Mouse (Mus musculus) spleen, postnatal 14 days (tissue): ENCODE measurements at regions not wholly inside any gene's neighbourhood (a gene's known extent, or its start where the extent isn't known, plus 50 kb on each side); places are given as distances from the start of the nearest gene placed in this dataset.
A peak's percentile ranks its signal among the peaks of the same experiment; 100 is the strongest.

Experiments
- DNase-seq, 2 experiments: peaks; one replicate each; pipeline ENCODE4 v3.0.0; 2021 to 2022; ENCODE audit warnings: low spot score in 2 of 2

GRCm38 (mm10) chr9:61757806-61758205 lies 156.5 kb downstream of the Rplp1 start:
- no peak for DNase-seq

GRCm38 (mm10) chr9:61756801-61757342 lies 157.5 kb downstream of the Rplp1 start:
- DNase-seq: no peak

DNA sequence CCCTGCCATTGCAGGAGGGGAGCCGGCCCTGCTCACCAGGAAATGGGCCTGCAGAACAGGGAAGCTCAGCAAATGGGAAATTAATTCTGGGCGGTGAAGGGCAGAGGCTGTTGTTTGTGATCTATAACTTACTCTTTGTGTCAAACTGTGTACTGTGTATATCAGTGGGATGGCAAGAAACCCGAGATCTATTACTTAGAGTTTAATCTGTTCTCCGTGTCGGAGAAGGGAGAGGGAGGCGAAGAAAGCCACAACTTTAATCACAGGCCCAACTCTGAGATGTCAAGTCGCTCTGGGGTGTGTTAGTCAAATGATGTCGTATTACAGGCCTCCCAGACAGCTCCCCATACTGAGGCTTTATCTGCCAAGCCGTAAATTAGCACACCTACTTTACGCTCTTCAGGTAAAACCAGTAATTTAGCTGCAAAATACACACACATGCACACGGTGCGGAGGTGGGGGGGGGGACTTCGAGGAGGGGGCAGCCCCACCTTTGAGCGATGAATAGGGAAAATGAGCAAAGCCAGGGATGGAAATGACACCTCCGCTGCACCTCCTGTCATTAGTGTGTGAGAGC lies 158.0 kb downstream of the Rplp1 start:
- DNase-seq: no peak

- no peak for DNase-seq
These were observed 159.0 kb downstream of the Rplp1 start for GRCm38 (mm10) chr9:61755311-61755710.

DNA sequence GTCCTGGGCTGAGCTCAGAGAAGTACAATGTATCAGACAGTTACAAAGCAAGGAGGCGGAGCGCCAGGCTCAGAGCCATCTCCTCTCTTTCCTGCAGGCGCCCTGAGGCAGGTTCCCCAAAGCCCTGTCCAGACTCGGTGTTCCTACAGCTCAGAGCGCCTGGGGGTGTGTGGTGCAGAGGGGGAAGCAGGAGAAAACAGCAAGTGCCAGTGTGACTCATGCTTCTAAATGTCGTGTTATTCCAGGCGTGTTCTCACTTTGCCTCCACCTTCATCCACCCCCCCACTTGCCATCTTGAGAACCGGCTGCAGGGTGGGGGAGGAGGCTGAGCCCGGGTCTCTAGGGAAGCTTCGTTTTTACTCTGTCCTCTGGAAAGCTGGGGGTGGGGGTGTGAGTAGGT lies 160.5 kb downstream of the Rplp1 start:
- DNase-seq: no peak

GRCm38 (mm10) chr9:61749201-61749600 lies 165.1 kb downstream of the Rplp1 start:
- DNase-seq: no peak

DNA sequence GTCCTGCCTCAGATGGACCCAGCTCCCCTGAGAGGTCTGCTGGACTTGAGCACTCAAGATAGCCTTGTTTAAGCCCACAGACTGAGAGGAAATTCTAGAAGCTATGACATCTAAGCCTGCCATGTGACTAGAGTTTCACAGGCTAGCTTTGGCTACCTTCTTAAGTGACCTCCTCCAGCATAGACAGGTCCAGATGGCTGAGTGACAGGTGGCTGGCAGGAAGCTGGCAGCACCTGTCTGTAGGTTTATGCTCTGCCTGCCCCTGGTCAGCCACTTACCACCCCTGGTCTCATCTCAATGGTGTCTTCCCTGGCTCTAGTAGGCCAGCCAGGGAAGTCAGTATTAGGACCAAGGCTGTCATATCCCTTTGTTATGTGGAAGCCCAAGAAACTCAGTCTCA lies 165.9 kb downstream of the Rplp1 start:
- DNase-seq: no peak

DNA sequence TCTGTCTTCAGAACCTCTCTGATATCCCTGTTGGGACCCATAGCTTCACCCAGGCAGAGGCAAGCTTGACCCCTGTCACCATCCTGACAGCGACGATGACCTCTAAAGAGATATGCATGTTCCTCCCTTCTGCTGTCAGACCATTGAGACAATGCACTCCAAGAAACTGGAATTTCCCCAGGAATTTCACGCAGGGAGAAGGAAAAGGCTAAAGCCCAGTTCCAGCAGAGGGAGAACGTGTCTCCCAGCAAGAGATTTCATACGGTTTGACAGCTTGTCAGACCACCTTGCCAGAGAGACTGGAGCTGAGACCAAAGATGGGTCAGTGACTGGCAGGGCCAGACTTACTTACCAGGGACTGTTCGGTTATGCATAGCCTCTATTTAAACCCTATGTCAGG lies 167.9 kb downstream of the Rplp1 start:
- DNase-seq: no peak

DNA sequence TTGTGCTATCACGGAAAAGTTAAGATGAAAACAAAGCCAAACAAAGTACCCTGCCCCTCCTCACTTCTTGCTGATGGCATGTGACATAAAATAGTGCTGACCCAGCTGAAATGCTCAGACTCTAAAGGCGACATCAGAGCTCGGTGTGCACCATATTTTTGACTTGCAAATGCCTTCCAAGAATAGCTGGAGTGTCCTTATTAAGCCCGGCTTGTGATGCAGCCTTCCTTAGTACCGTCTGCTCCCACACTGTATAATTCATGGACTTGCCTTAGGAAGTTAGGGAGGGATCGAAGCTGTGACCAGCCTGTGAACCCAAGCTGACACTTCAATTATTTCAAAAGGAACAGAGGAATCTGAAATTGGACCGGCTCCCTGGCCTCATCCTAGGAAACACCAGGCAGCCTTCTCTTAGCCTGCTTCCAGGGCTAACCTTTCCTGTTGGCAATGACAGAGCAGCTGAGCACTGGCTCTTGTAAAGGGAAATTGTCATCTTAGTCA lies 169.0 kb downstream of the Rplp1 start:
- no peak for DNase-seq

DNA sequence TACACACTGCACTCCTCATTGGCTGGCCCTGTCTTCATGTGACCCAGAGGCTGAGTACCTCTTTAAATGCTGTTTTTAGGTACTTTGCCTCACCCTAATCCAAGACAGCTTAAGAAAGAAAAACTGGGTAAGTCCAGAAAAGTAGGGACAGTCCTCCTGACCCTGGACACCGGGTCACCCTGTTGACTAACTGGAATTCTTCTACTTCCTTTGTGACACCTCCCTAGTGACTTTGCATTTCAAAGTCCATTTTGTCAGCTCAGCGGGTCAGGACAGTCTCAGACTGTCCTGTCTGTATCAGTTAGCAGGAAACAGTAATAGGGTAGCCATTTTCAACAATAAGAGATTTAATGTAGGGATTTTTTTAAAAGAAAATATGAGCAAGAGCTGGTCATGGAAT lies 180.8 kb downstream of the Rplp1 start:
- DNase-seq: no peak

DNA sequence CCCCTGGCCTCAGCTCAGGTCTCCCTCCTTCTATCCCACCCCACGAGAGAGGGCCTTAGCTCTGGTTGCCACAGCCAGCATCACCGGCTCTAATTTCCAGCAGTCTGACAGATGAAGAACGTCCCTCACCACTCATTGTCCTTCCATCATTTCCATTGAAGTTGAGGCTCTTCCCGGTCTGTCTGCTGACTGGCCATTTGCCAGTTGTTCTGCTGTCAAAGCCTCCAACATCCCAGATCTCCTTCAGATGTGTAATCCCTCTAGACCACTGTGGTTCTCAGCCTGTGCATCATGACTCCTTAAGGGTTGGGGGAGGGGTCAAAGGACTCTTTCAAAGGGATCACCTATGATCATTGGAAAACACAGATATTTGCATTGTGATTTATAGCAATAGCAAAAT lies 181.6 kb downstream of the Rplp1 start:
- DNase-seq: no peak

DNA sequence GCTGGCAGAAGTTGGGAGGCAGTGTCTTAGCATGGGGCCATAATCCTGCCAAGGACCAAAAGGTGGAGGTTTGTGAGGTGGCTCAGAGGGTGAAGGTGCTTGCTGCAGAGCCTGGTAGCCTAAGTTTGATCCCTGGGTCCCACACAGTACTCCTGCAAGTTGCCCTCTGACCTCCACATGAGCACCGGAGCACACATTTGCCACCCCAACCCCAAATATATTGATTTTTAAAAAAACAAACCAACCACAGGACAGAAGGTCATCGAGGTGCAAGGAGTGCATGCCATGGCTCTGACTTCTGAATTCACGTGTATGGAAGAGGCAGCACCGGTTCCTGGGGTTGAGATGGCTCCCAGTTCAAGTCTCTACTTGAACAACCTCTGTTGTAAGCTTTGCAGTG lies 186.2 kb downstream of the Rplp1 start:
- no peak for DNase-seq

DNA sequence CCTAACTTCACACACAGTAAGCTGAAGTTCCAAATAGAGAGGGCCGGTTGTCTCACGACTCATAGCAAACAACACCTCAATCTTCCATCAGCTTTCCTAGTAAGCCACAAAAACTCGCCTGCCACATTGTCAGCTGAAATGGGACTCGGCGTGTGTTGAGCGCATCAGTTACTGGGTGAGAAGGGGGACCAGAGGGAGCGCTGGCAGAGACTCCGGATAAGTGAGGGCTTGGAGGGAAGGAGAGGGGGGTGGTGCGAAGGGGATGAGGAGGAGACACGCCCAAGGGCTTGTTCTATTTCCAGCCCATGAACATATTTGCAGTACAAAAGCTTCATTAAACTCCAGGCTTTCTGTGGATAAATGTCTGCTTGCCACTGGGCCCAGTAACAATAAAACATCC lies 186.7 kb downstream of the Rplp1 start:
- no peak for DNase-seq

- no peak for DNase-seq
These were observed 190.3 kb downstream of the Rplp1 start for GRCm38 (mm10) chr9:61724070-61724469.

- no peak for DNase-seq
These were observed 191.2 kb downstream of the Rplp1 start for GRCm38 (mm10) chr9:61723021-61723581.

GRCm38 (mm10) chr9:61721851-61722250 lies 192.5 kb downstream of the Rplp1 start:
- no peak for DNase-seq

DNA sequence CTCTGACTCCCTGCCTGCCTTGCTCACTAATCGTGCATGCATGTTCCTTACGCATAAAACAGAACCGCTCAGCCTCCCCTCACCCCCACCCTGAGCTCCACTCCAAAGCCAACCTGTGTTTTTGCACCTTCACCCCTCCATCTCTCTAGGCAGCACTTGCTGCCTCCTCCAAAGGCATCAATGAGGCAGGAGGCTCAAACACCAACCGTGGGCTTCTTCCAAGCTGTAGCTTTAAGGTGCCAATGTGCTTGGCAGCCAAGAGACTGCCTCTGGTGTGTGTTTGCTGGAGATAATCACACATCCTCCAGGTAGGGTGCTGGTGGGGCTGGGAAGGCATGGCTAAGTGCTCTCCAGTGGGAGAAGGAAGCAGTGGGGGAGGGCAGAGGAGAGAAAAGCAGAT lies 193.3 kb downstream of the Rplp1 start:
- no peak for DNase-seq

GRCm38 (mm10) chr9:61720206-61720605 lies 194.1 kb downstream of the Rplp1 start:
- DNase-seq: no peak

- no peak for DNase-seq
These were observed 197.6 kb downstream of the Rplp1 start for GRCm38 (mm10) chr9:61716751-61717150.

GRCm38 (mm10) chr9:61714331-61715035 lies 199.9 kb downstream of the Rplp1 start:
- no peak for DNase-seq

DNA sequence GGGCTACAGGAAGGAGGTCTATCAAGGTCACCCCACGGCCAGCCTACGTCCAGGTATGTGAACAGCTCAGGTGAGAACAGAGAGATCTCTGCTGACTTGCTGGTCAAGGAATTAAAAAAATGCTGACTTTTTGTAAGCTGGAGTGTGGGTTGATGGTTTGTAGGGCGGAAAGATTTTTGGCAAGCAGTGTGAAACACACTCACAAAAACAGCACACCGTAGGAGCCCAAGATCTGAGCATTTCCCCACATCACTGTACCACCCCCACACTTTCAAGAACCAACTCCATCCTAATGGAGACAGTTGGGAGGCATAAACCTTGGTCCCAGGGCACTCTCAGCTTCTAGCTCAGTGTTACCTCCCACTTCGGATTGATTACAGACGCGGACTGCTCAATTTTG lies 200.5 kb downstream of the Rplp1 start:
- DNase-seq: no peak

DNA sequence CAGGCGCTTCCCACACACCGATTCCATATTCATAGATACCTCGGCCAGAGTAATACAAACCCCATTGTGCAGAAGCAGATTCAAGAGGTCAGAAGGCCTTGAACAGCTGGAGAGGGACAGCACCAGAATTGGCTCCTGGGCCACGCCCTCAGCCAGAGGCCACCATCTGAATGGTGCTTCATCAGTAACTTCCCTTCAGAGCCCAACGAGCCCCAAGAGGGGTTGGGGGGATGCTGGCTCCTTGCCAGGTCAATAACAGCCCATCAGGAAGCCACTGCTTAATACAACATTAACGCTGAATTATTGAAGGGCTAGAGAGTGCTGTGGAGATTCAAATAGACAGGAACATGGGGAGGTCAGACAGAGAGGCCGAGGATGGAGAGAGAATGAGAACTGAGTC lies 203.0 kb downstream of the Rplp1 start:
- DNase-seq: no peak

DNA sequence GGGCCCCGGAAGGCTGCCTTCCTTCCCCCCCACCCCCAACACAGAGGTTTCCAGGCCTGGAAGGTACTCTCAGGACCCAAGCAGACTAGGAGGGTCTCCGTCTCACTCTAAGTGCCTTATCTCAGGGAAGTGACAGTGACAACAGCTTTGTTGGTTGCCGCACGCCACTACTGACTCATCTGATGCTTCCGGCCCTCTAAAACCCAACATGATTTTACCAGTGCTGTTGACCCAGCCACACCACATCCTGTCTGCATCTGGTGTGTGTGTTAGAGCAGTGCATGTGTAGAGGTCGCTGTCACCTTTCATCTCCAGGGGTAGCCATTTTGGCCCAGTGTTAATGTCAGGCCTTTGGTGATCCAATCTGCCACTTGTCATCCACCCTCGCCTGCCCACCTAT lies 206.5 kb downstream of the Rplp1 start:
- DNase-seq: peak in 1 of 2 experiments; percentile 21
